Mouse (Mus musculus): Measurements from ENCODE around the gene Olfr659. TPM values are rescaled to one million over a fixed set of nuclear protein-coding genes. Genes with fewer than 3 reads are reported as not detected.

The Olfr659 gene
- total RNA-seq (2015; ENCODE audit: low replicate concordance) (not detected in 2 replicates), total RNA-seq (2017; ENCODE audit: low replicate concordance) (not detected in 2 replicates)

DNA sequence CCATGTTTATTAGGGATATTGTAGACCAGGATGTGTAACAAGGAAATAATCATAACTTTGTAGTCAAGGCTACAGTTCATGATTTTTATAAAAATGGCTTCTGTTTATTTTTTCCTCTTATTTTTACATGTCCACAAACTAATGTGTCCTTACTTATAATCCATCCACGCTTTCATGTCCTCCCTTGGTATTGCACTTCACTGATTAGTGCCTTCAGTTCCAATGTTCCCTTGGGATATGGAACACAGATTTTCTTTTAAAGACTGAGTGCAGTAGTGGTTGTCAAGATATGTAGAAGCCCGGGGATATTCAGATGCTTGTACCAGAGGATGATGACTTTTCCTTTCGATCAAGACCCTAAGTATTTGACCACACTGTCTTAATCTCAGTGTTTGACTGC, at the start of gene Olfr659:
Gene Olfr659 (plus strand): TSS at position 301 of the 400 bp plus-strand sequence.
- ATAC-seq (replicated peaks; ENCODE audit: low FRiP score, poor library complexity, severe bottlenecking), result no peak

DNA sequence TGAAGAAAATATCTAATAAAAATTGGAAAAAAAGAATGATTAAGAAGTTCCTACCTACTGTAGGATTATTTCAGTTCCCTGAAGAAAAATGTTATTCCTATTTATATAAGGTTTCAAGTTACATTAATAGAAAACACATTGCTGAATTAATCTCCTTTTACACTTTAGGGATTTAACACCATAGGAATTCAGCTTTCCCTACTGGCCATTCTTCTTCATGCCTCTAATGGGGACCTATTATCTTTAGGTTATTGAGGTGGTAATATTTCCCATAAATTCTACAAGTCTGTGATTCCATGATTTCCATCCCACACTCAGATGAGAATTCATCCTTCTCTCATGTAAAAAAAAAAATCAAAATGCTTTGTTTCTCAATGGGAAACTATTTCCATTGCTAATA, 42.1 kb upstream of the Olfr659 start, which contains the start of gene Olfr657:
Gene Olfr657 (plus strand): TSS at position 301 of the 400 bp plus-strand sequence.
- ATAC-seq (replicated peaks; ENCODE audit: low FRiP score, poor library complexity, severe bottlenecking), result no peak

DNA sequence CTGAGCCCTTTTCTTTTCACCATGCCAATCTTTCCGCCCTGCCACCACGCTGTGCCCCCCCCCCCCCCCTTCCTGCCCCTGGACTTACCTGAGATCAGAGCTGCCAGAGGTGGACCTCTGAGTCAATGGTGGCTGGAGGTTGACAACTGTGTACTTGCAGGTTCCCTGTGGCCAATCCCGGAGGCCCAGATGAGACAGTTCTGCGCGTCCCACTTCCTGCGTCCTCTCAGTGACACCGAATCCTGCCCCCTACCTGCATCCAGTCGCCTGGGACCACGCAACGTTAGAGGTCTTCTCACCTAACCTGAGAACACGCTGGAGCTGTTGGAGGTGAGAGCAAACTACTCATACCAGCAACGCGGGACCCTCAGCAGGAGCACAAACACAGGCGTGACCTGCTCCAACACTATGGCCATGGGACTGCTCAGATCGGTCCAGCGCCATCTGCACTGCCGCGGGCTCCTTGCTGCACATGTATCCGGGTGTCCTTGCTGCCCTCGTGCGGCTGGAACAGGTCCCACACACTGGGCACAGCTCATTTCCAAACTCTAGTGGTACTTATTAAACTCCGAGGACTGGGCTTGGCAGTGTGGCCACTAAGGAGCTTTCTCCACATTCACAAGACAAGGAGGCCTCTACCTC, 19.6 kb upstream of the Olfr659 start, which contains the start of gene Olfr658:
Gene Olfr658 (minus strand): TSS at position 465 of the 642 bp plus-strand sequence.
- peak; percentile 44; the same call in 1 of the 2 replicates for ATAC-seq (replicated peaks; ENCODE audit: low FRiP score, poor library complexity, severe bottlenecking)

DNA sequence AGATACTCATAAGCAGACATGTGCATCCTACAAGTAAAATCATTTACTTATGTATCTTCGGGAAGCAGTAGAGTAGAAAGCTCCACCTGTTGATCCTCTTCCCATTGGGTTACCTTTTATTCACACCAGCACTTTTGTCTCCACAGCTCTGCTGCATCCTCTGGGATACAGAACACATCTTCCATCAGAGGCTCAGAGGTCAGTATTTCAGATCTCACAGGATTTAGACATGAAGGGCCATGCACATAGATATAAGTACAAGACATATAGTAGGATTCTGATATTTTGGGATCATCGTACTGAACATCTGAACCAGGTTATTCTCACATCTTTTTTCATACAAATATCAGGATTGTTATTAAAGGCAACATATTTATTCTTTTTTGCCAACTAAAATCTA, 19.6 kb downstream of the Olfr659 start, which contains the start of gene Olfr661:
Gene Olfr661 (plus strand): TSS at position 301 of the 400 bp plus-strand sequence.
- ATAC-seq (replicated peaks; ENCODE audit: low FRiP score, poor library complexity, severe bottlenecking), result no peak

Other genes starting within 250 kb of the Olfr659 start
- gene Trim30a, start 201.6 kb upstream of the Olfr659 start, total RNA-seq (2015; ENCODE audit: low replicate concordance), result 11.3 and 13.0 TPM in 2 replicates
- 6.9 and 7.3 TPM in 2 replicates for gene Trim30a, start 201.6 kb upstream of the Olfr659 start, total RNA-seq (2017; ENCODE audit: low replicate concordance)
- 4.0 and 6.7 TPM in 2 replicates for gene Trim30d, start 158.9 kb upstream of the Olfr659 start, total RNA-seq (2015; ENCODE audit: low replicate concordance)
- gene Trim30d, start 158.9 kb upstream of the Olfr659 start, total RNA-seq (2017; ENCODE audit: low replicate concordance), result 1.4 and 3.0 TPM in 2 replicates
- gene Olfr651, start 116.6 kb upstream of the Olfr659 start, total RNA-seq (2015; ENCODE audit: low replicate concordance), result not detected in 2 replicates
- gene Olfr651, start 116.6 kb upstream of the Olfr659 start, total RNA-seq (2017; ENCODE audit: low replicate concordance), result not detected in 2 replicates
- not detected in 2 replicates for gene Olfr652, start 105.9 kb upstream of the Olfr659 start, total RNA-seq (2015; ENCODE audit: low replicate concordance)
- not detected in 2 replicates for gene Olfr652, start 105.9 kb upstream of the Olfr659 start, total RNA-seq (2017; ENCODE audit: low replicate concordance)
- not detected in 2 replicates for gene Olfr653, start 89.4 kb upstream of the Olfr659 start, total RNA-seq (2015; ENCODE audit: low replicate concordance)
- not detected in 2 replicates for gene Olfr653, start 89.4 kb upstream of the Olfr659 start, total RNA-seq (2017; ENCODE audit: low replicate concordance)
- not detected in 2 replicates for gene Olfr654, start 79.7 kb upstream of the Olfr659 start, total RNA-seq (2015; ENCODE audit: low replicate concordance)
- gene Olfr654, start 79.7 kb upstream of the Olfr659 start, total RNA-seq (2017; ENCODE audit: low replicate concordance), result not detected in 2 replicates
- not detected in 2 replicates for gene Olfr655, start 65.0 kb upstream of the Olfr659 start, total RNA-seq (2015; ENCODE audit: low replicate concordance)
- not detected in 2 replicates for gene Olfr655, start 65.0 kb upstream of the Olfr659 start, total RNA-seq (2017; ENCODE audit: low replicate concordance)
- not detected in 2 replicates for gene Olfr656, start 52.8 kb upstream of the Olfr659 start, total RNA-seq (2015; ENCODE audit: low replicate concordance)
- not detected in 2 replicates for gene Olfr656, start 52.8 kb upstream of the Olfr659 start, total RNA-seq (2017; ENCODE audit: low replicate concordance)
- not detected in 2 replicates for gene Olfr657, start 42.0 kb upstream of the Olfr659 start, total RNA-seq (2015; ENCODE audit: low replicate concordance)
- gene Olfr657, start 42.0 kb upstream of the Olfr659 start, total RNA-seq (2017; ENCODE audit: low replicate concordance), result not detected in 2 replicates
- not detected in 2 replicates for gene Olfr658, start 19.4 kb upstream of the Olfr659 start, total RNA-seq (2015; ENCODE audit: low replicate concordance)
- gene Olfr658, start 19.4 kb upstream of the Olfr659 start, total RNA-seq (2017; ENCODE audit: low replicate concordance), result not detected in 2 replicates
- not detected in 2 replicates for gene Olfr661, start 19.7 kb downstream of the Olfr659 start, total RNA-seq (2015; ENCODE audit: low replicate concordance)
- not detected in 2 replicates for gene Olfr661, start 19.7 kb downstream of the Olfr659 start, total RNA-seq (2017; ENCODE audit: low replicate concordance)
- gene Usp17le, start 110.7 kb downstream of the Olfr659 start, total RNA-seq (2015; ENCODE audit: low replicate concordance), result not detected in 2 replicates
- gene Usp17le, start 110.7 kb downstream of the Olfr659 start, total RNA-seq (2017; ENCODE audit: low replicate concordance), result not detected in 2 replicates
- gene Usp17lb, start 175.8 kb downstream of the Olfr659 start, total RNA-seq (2015; ENCODE audit: low replicate concordance), result not detected in 2 replicates
- gene Usp17lb, start 175.8 kb downstream of the Olfr659 start, total RNA-seq (2017; ENCODE audit: low replicate concordance), result not detected in 2 replicates
- not detected in 2 replicates for gene Usp17la, start 190.3 kb downstream of the Olfr659 start, total RNA-seq (2015; ENCODE audit: low replicate concordance)
- not detected in 2 replicates for gene Usp17la, start 190.3 kb downstream of the Olfr659 start, total RNA-seq (2017; ENCODE audit: low replicate concordance)
- gene Olfr665, start 211.3 kb downstream of the Olfr659 start, total RNA-seq (2015; ENCODE audit: low replicate concordance), result 2.1 TPM in 1 of 2 replicates, not detected in the other
- gene Olfr665, start 211.3 kb downstream of the Olfr659 start, total RNA-seq (2017; ENCODE audit: low replicate concordance), result not detected in 2 replicates
- gene Olfr666, start 229.2 kb downstream of the Olfr659 start, total RNA-seq (2015; ENCODE audit: low replicate concordance), result not detected in 2 replicates
- not detected in 2 replicates for gene Olfr666, start 229.2 kb downstream of the Olfr659 start, total RNA-seq (2017; ENCODE audit: low replicate concordance)

All from erythroid progenitor cell, adult 5-6 weeks (primary cell).